Mouse (Mus musculus) hindbrain, embryonic 15.5 days (tissue): ENCODE results near the gene 6030452D12Rik. TPM values are rescaled to one million over a fixed set of nuclear protein-coding genes. Genes with fewer than 3 reads are reported as not detected.

Experiments
- ATAC-seq: fragments of 200-750 bp; cut with Nextera tagmentation; 2 replicates; pipeline ENCODE4 v1.8.0; 2017; ENCODE audit warnings: low read depth, moderate number of reproducible peaks, moderate TSS enrichment; ENCODE audit not compliant: low FRiP score
- H3K27ac ChIP-seq: fragments of 300-500 bp; sonication (generic); replicated peaks from 2 replicates; pipeline ENCODE4 v1.5.1; 2015; ENCODE audit warnings: mild to moderate bottlenecking, inconsistent platforms
- H3K27me3 ChIP-seq: fragments of 300-500 bp; sonication (generic); 2 replicates; pipeline ENCODE4 v1.6.1; 2015; ENCODE audit warnings: control low read depth, inconsistent platforms
- H3K36me3 ChIP-seq: fragments of 300-500 bp; sonication (generic); 2 replicates; pipeline ENCODE4 v1.6.1; 2015; ENCODE audit warnings: control low read depth, inconsistent platforms
- H3K4me1 ChIP-seq: fragments of 300-500 bp; sonication (generic); replicated peaks from 2 replicates; pipeline ENCODE4 v1.6.1; 2015; ENCODE audit warnings: control low read depth, inconsistent platforms
- H3K4me2 ChIP-seq: fragments of 300-500 bp; sonication (generic); 2 replicates; pipeline ENCODE4 v1.6.1; 2015; ENCODE audit warnings: moderate library complexity, mild to moderate bottlenecking, inconsistent platforms
- H3K4me3 ChIP-seq: fragments of 300-500 bp; sonication (generic); 2 replicates; pipeline ENCODE4 v1.5.1; 2015; ENCODE audit warnings: mild to moderate bottlenecking, inconsistent platforms
- H3K9ac ChIP-seq: fragments of 300-500 bp; sonication (generic); 2 replicates; pipeline ENCODE4 v1.6.1; 2015; ENCODE audit warnings: inconsistent platforms
- H3K9me3 ChIP-seq: fragments of 300-500 bp; sonication (generic); 2 replicates; pipeline ENCODE4 v1.6.1; 2016; ENCODE audit warnings: control low read depth, inconsistent platforms
- WGBS: fragments of 180-500 bp; shearing (Covaris S2); methylation state at CpG from one replicate; pipeline ENCODE4 v1.1.7; 2015; 5-methylcytosine and 5-hydroxymethylcytosine counted together
- polyA plus RNA-seq: library from polyadenylated mRNA; unstranded; fragments of >200 nt; fragmentation: Nextera tagmentation; extraction: Ambion mirVana; gene quantifications from 2 replicates; pipeline ENCODE4 v1.2.1, GENCODE M21; 2015

6030452D12Rik gene
- polyA plus RNA-seq, 1 experiment from 2014 or later, result not detected

DNA sequence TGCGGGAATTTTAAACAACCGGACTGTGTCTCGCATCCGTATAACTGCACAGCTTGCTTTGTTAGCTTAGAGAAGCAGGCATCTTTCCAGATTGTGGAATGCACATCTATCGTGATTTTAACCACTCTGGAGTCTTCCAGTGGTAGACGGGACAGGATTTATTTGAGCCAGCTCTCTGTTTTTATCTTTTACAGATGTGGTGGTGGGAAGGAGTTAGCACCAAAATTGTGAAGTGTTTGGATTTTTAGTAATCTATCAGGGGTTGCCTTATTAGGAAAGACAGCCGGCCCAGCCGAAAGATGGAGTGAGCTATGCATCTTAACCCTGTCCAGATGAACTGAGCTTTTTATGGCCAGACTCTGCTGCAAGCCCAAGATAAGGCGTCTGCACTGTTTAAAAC, 21.5 kb downstream of the 6030452D12Rik start:
- H3K4me3 ChIP-seq, result no peak overlapping the region
- WGBS, result 71% methylated on average over 9 of the region's 9 CpGs
- ATAC-seq, result no peak
- H3K9ac ChIP-seq, result no peak overlapping the region
- no peaks in the 10 kb centered on the region for H3K9me3 ChIP-seq
- H3K36me3 ChIP-seq, result no peaks in the 10 kb centered on the region
- no peak overlapping the region for H3K27ac ChIP-seq
- H3K27me3 ChIP-seq, result no peaks in the 10 kb centered on the region
- H3K4me1 ChIP-seq, result no peaks in the 10 kb centered on the region
- no peak overlapping the region for H3K4me2 ChIP-seq

- Histone ChIP-seq H3K9me3 (no peaks in the 10 kb centered on the region), H3K4me3 (no peak overlapping the region), H3K36me3 (no peaks in the 10 kb centered on the region), H3K4me1 (no peaks in the 10 kb centered on the region), H3K27ac (no peak overlapping the region), H3K9ac (no peak overlapping the region), H3K4me2 (no peak overlapping the region), H3K27me3 (no peaks in the 10 kb centered on the region)
- ATAC-seq, result no peak
- WGBS, result 62% methylated on average over 6 of the region's 6 CpGs
Observed at GRCm38 (mm10) chr8:106526725-106527124, 26.4 kb downstream of the 6030452D12Rik start.

GRCm38 (mm10) chr8:106527241-106528036, 27.1 kb downstream of the 6030452D12Rik start:
- no peak for ATAC-seq
- no peaks in the 10 kb centered on the region for H3K36me3 ChIP-seq
- H3K27ac ChIP-seq, result no peak overlapping the region
- H3K9me3 ChIP-seq, result no peaks in the 10 kb centered on the region
- H3K9ac ChIP-seq, result no peak overlapping the region
- no peak overlapping the region for H3K4me3 ChIP-seq
- WGBS, result 89% methylated on average over 9 of the region's 9 CpGs
- no peaks in the 10 kb centered on the region for H3K27me3 ChIP-seq
- H3K4me1 ChIP-seq, result no peaks in the 10 kb centered on the region
- H3K4me2 ChIP-seq, result no peak overlapping the region

- H3K9ac ChIP-seq, result no peak overlapping the region
- no peaks in the 10 kb centered on the region for H3K36me3 ChIP-seq
- no peaks in the 10 kb centered on the region for H3K4me1 ChIP-seq
- no peak for ATAC-seq
- no peak overlapping the region for H3K4me3 ChIP-seq
- H3K27ac ChIP-seq, result no peak overlapping the region
- H3K9me3 ChIP-seq, result no peaks in the 10 kb centered on the region
- 88% methylated on average over 9 of the region's 9 CpGs for WGBS
- no peaks in the 10 kb centered on the region for H3K27me3 ChIP-seq
- no peak overlapping the region for H3K4me2 ChIP-seq
Observed at GRCm38 (mm10) chr8:106528596-106529249, 28.4 kb downstream of the 6030452D12Rik start.

DNA sequence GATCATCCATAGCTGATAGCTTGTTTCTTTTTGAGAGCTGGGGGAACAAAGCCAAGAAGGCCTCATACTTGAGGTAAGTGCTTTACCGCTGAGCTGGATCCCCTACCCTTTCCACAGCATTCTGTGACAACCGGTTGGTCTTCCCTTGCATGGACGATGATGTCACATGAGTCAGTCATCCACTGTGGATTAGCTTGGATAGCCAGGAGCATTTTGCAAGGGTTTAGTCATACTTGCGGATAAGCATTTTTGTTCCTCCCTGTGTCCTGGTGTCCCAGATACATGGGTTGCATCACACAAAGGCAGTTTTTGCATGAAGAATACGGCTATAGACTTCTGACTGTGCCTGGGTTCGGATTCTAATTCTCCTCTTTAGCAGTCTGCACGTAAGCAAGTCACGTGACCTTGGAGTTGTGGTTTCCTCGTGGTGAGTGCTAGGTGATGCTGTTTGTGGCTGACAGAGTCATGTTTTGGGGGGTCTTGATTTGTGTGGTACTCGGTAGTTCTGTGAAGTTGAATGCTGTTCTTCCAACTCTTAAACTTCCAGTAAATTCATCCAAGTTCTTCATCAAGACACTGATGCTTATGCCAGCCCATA, 29.7 kb downstream of the 6030452D12Rik start:
- WGBS, result 94% methylated on average over 10 of the region's 10 CpGs
- H3K9me3 ChIP-seq, result no peaks in the 10 kb centered on the region

GRCm38 (mm10) chr8:106530566-106530965, 30.2 kb downstream of the 6030452D12Rik start:
- no peak for ATAC-seq
- H3K9ac ChIP-seq, result no peak overlapping the region
- H3K4me1 ChIP-seq, result no peaks in the 10 kb centered on the region
- no peaks in the 10 kb centered on the region for H3K27me3 ChIP-seq
- no peak overlapping the region for H3K27ac ChIP-seq
- no peaks in the 10 kb centered on the region for H3K36me3 ChIP-seq
- WGBS, result 80% methylated on average over 4 of the region's 4 CpGs
- H3K9me3 ChIP-seq, result no peaks in the 10 kb centered on the region
- H3K4me2 ChIP-seq, result no peak overlapping the region
- H3K4me3 ChIP-seq, result no peak overlapping the region

More for the DNA sequence above, 29.7 kb downstream of the 6030452D12Rik start:
- H3K4me1 ChIP-seq, result no peaks in the 10 kb centered on the region
- H3K4me2 ChIP-seq, result no peak overlapping the region
- no peaks in the 10 kb centered on the region for H3K36me3 ChIP-seq
- no peak for ATAC-seq
- H3K27me3 ChIP-seq, result no peaks in the 10 kb centered on the region
- no peak overlapping the region for H3K4me3 ChIP-seq
- H3K9ac ChIP-seq, result no peak overlapping the region
- no peak overlapping the region for H3K27ac ChIP-seq

DNA sequence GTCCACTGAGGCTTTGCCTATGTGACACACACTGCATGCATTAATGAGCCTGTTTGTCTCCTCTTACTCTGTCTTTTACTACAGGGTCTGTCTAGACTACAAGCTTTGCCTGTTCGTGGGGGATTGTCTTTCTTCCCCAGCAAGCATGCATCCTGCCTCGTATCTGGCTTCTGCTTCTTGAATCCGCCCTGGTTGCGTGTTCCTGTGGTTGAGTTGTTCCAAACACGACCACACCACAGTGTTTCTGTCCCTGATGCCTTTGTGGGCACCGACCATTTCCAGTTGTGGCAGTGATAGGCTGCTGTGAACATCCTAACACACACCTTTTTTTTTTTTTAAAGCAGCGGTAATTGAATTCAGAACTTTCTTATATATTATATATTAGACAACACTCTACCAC, 33.4 kb downstream of the 6030452D12Rik start:
- no peaks in the 10 kb centered on the region for H3K36me3 ChIP-seq
- 79% methylated on average over 7 of the region's 7 CpGs for WGBS
- H3K4me2 ChIP-seq, result no peak overlapping the region
- no peak for ATAC-seq
- H3K4me1 ChIP-seq, result no peaks in the 10 kb centered on the region
- H3K27me3 ChIP-seq, result no peaks in the 10 kb centered on the region
- no peak overlapping the region for H3K4me3 ChIP-seq
- H3K27ac ChIP-seq, result no peak overlapping the region
- no peak overlapping the region for H3K9ac ChIP-seq
- no peaks in the 10 kb centered on the region for H3K9me3 ChIP-seq

GRCm38 (mm10) chr8:106534449-106534848, 34.1 kb downstream of the 6030452D12Rik start:
- WGBS, result 40% methylated on average over 6 of the region's 6 CpGs
- Histone ChIP-seq H3K4me3 (no peak overlapping the region), H3K27me3 (no peaks in the 10 kb centered on the region), H3K9ac (no peak overlapping the region), H3K4me1 (no peaks in the 10 kb centered on the region; the same call in 1 of the 2 replicates), H3K27ac (no peak overlapping the region), H3K9me3 (no peaks in the 10 kb centered on the region), H3K36me3 (no peaks in the 10 kb centered on the region), H3K4me2 (no peak overlapping the region)
- ATAC-seq, result no peak

- Histone ChIP-seq H3K27ac (no peak overlapping the region), H3K36me3 (no peaks in the 10 kb centered on the region), H3K4me1 (no peaks in the 10 kb centered on the region; the same call in 1 of the 2 replicates), H3K27me3 (no peaks in the 10 kb centered on the region), H3K9ac (no peak overlapping the region), H3K9me3 (no peaks in the 10 kb centered on the region), H3K4me2 (no peak overlapping the region), H3K4me3 (no peak overlapping the region)
- 71% methylated on average over 4 of the region's 4 CpGs for WGBS
- ATAC-seq, result no peak
Observed at GRCm38 (mm10) chr8:106535448-106535847, 35.1 kb downstream of the 6030452D12Rik start.

GRCm38 (mm10) chr8:106539193-106539592, 38.9 kb downstream of the 6030452D12Rik start:
- H3K4me1 ChIP-seq, result no peaks in the 10 kb centered on the region; the same call in 1 of the 2 replicates
- no peaks in the 10 kb centered on the region for H3K9me3 ChIP-seq
- no peak overlapping the region for H3K4me3 ChIP-seq
- no peaks in the 10 kb centered on the region for H3K27me3 ChIP-seq
- H3K9ac ChIP-seq, result no peak overlapping the region
- ATAC-seq, result no peak
- WGBS, result 34% methylated on average over 5 of the region's 5 CpGs
- H3K36me3 ChIP-seq, result no peaks in the 10 kb centered on the region
- H3K4me2 ChIP-seq, result no peak overlapping the region
- H3K27ac ChIP-seq, result no peak overlapping the region

DNA sequence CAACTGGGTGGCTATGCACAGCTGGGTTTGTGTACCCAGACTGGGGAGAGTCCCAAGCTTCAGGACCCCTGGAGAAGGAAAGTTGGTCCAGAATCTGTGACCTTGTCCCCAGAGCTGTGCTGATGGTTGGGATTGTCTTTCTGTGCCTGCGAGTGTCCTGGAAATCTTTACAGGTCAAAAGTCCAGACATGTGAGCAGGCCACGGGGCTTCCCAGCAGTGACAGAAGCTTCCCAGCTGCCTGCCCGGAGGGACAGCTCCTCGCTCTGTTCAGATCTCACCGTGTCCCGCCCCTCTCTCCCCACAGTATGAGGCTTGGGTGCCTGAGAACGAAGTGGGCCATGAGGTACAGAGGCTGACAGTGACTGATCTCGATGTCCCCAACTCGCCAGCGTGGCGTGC, 40.7 kb downstream of the 6030452D12Rik start:
- no peaks in the 10 kb centered on the region for H3K9me3 ChIP-seq
- H3K27ac ChIP-seq, result no peak overlapping the region
- H3K4me1 ChIP-seq, result no peaks in the 10 kb centered on the region; the same call in 1 of the 2 replicates
- no peak overlapping the region for H3K4me3 ChIP-seq
- 81% methylated on average over 11 of the region's 11 CpGs for WGBS
- H3K9ac ChIP-seq, result no peak overlapping the region
- no peaks in the 10 kb centered on the region for H3K36me3 ChIP-seq
- no peak overlapping the region for H3K4me2 ChIP-seq
- ATAC-seq, result no peak
- H3K27me3 ChIP-seq, result no peaks in the 10 kb centered on the region

GRCm38 (mm10) chr8:106543043-106543442, 42.7 kb downstream of the 6030452D12Rik start:
- Histone ChIP-seq H3K36me3 (no peaks in the 10 kb centered on the region), H3K27ac (no peak overlapping the region), H3K9me3 (no peaks in the 10 kb centered on the region), H3K27me3 (no peaks in the 10 kb centered on the region), H3K4me3 (no peak overlapping the region), H3K4me1 (no peaks in the 10 kb centered on the region; the same call in 1 of the 2 replicates), H3K4me2 (no peak overlapping the region), H3K9ac (no peak overlapping the region)
- ATAC-seq, result no peak
- 77% methylated on average over 8 of the region's 8 CpGs for WGBS
